Mouse (Mus musculus) E14TG2a.4 (cell line): ENCODE measurements at regions not wholly inside any gene's neighbourhood (a gene's known extent, or its start where the extent isn't known, plus 50 kb on each side); places are given as distances from the start of the nearest gene placed in this dataset.

Experiments
- CTCF ChIP-seq: conservative IDR thresholded peaks from 2 replicates; pipeline ENCODE4 v1.5.1; 2014; ENCODE audit warnings: low read length
- NANOG ChIP-seq: IDR thresholded peaks from 2 replicates; pipeline ENCODE4 v1.6.1; 2014; ENCODE audit warnings: borderline replicate concordance, low read length, mixed read lengths

DNA sequence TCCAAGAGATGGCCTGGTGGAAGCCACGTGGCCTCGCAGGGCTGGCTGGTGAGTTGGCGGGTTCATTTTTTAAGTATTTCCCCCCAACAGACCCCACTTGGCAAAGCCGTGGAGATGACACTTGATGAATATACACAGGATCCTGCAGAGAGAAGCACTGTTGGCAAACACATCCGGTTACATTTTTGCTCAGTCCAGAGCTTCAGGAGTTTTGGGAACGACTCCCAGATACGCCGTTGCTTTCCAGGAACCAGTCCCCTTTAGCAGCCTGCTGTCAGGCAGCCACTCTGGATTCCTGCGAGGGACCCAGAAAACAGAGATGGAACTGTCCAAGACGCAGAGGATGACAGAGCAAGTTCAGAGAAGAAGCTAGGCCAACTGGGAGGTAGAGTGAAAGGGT is 105.8 kb upstream of the Ado start:
- TF ChIP-seq CTCF, result no peak
- TF ChIP-seq NANOG, result no peak
